Mouse (Mus musculus): Measurements from ENCODE around the gene Msh6. TPM values are rescaled to one million over a fixed set of nuclear protein-coding genes. Genes with fewer than 3 reads are reported as not detected.

Gene Msh6
- polyA plus RNA-seq, 1 experiment from 2014 or later = 52.6 TPM

DNA sequence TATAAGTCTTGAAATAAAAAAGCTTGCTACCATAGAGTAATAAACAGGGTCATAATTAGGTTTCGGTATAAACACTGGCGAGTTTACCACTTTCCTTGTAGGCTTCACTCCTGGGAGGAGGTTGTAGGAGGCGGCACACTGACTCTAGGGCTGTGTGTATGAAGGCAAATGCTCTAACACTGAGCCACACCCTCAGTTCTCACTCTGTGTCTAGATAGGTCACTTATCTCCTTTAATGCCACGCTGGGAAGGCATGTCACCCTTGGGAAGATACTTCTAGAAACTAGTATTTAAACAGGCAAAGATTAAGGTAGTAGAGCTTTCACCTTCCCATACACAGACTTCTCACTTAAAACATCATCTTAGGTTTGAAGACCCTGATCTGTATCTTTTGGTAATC, 59.6 kb downstream of the Msh6 start:
- peaks cover 10% of the 10 kb centered on the region; the same call in 1 of the 2 replicates for H3K4me1 ChIP-seq
- WGBS = 96% methylated on average over 4 of the region's 4 CpGs
- no peak overlapping the region for H3K4me3 ChIP-seq
- no peak overlapping the region for H3K9ac ChIP-seq
- ATAC-seq = no peak
- H3K36me3 ChIP-seq (ENCODE audit: poor library complexity, severe bottlenecking) = no peaks in the 10 kb centered on the region
- no peaks in the 10 kb centered on the region for H3K9me3 ChIP-seq (replicated peaks)
- H3K27ac ChIP-seq = no peak overlapping the region
- H3K4me2 ChIP-seq = no peak overlapping the region
- H3K27me3 ChIP-seq = no peaks in the 10 kb centered on the region

Other genes starting within 250 kb of the Msh6 start
- gene Kcnk12, start 177.1 kb upstream of the Msh6 start, polyA plus RNA-seq (2015; fragmentation: Nextera tagmentation; extraction: Ambion mirVana) = 0.40 and 0.54 TPM in 2 replicates
- gene Rpl36-ps4, start 54.1 kb upstream of the Msh6 start, polyA plus RNA-seq (2015; fragmentation: Nextera tagmentation; extraction: Ambion mirVana) = not detected in 2 replicates
- gene Fbxo11, start 90.2 kb downstream of the Msh6 start, polyA plus RNA-seq (2015; fragmentation: Nextera tagmentation; extraction: Ambion mirVana) = 28.0 and 28.6 TPM in 2 replicates